Mouse (Mus musculus) limb, embryonic 11.5 days (tissue): ENCODE data around the gene Asxl1. TPM values are rescaled to one million over a fixed set of nuclear protein-coding genes. Genes with fewer than 3 reads are reported as not detected.

ENCODE experiments used
- ATAC-seq: fragments of 200-750 bp; cut with Nextera tagmentation; 2 replicates; pipeline ENCODE4 v1.8.0; 2017; ENCODE audit warnings: low read depth; ENCODE audit not compliant: insufficient number of reproducible peaks, low FRiP score, low TSS enrichment
- DNase-seq: peaks from one replicate; pipeline ENCODE4 v3.0.0-alpha.2; 2015; ENCODE audit warnings: low spot score
- H3K27ac ChIP-seq: fragments of 300-500 bp; sonication (generic); replicated peaks from 2 replicates; pipeline ENCODE4 v1.5.1; 2014; ENCODE audit warnings: low read depth, mild to moderate bottlenecking, low read length
- H3K27me3 ChIP-seq: fragments of 300-500 bp; sonication (generic); 2 replicates; pipeline ENCODE4 v1.6.1; 2014; ENCODE audit warnings: mild to moderate bottlenecking, low read length, mixed read lengths; ENCODE audit not compliant: control insufficient read depth, insufficient read depth
- H3K36me3 ChIP-seq: fragments of 300-500 bp; sonication (generic); 2 replicates; pipeline ENCODE4 v1.6.1; 2014; ENCODE audit warnings: mild to moderate bottlenecking, low read length, moderate library complexity, mixed read lengths; ENCODE audit not compliant: control insufficient read depth, insufficient read depth
- H3K4me1 ChIP-seq: fragments of 300-500 bp; sonication (generic); 2 replicates; pipeline ENCODE4 v1.6.1; 2014; ENCODE audit warnings: low read length, mixed read lengths; ENCODE audit not compliant: control insufficient read depth, insufficient read depth
- H3K4me2 ChIP-seq: fragments of 300-500 bp; sonication (generic); 2 replicates; pipeline ENCODE4 v1.6.1; 2014; ENCODE audit warnings: low read depth, mild to moderate bottlenecking, moderate library complexity; ENCODE audit not compliant: severe bottlenecking
- H3K4me3 ChIP-seq: fragments of 300-500 bp; sonication (generic); 2 replicates; pipeline ENCODE4 v1.5.1; 2014; ENCODE audit warnings: low read depth, low read length
- H3K9ac ChIP-seq: fragments of 300-500 bp; sonication (generic); 2 replicates; pipeline ENCODE4 v1.6.1; 2014; ENCODE audit warnings: mild to moderate bottlenecking, low read length
- H3K9me3 ChIP-seq: fragments of 300-500 bp; sonication (generic); 2 replicates; pipeline ENCODE4 v1.6.1; 2016; ENCODE audit warnings: low read length; ENCODE audit not compliant: control insufficient read depth
- WGBS: fragments of 180-500 bp; shearing (Covaris S2); extraction: QIAGEN DNeasy Blood & Tissue Kit; methylation state at CpG from one replicate; pipeline ENCODE4 v1.1.7; 2014; 5-methylcytosine and 5-hydroxymethylcytosine counted together
- polyA plus RNA-seq: library from polyadenylated mRNA; unstranded; fragments of >200 nt; fragmentation: Nextera tagmentation; extraction: Ambion mirVana; gene quantifications from 2 replicates; pipeline ENCODE4 v1.2.1, GENCODE M21; 2014

The Asxl1 gene
- polyA plus RNA-seq, 1 experiment from 2014 or later, result 24.0 TPM

DNA sequence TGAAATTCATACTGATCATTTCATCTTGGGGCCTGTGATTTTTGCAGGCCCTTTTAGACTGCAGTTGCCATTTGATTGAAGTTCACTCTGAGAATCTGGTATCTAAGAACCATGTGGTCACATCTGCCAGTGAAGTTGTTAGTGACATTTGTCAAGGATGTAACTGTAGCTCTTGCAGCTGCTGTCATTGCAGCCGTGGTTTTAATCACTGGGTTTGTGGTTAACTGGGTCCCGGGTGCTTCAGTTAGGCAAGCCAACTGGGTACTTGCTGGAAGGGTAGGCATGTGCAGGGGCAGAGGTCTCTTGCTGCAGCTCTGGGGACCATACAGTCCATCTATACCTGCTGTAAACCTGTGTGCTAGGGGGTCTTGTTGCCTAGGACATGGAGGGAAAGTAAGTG is 9.5 kb upstream of the Asxl1 start:
- Histone ChIP-seq H3K9ac (no peak overlapping the region), H3K36me3 (no peaks in the 10 kb centered on the region), H3K4me1 (no peaks in the 10 kb centered on the region), H3K27ac (no peak overlapping the region), H3K27me3 (no peaks in the 10 kb centered on the region), H3K4me2 (no peak overlapping the region), H3K9me3 (no peaks in the 10 kb centered on the region), H3K4me3 (no peak overlapping the region)
- DNase-seq, result no peak
- no peak for ATAC-seq
- WGBS, result 46% methylated on average over 2 of the region's 2 CpGs

DNA sequence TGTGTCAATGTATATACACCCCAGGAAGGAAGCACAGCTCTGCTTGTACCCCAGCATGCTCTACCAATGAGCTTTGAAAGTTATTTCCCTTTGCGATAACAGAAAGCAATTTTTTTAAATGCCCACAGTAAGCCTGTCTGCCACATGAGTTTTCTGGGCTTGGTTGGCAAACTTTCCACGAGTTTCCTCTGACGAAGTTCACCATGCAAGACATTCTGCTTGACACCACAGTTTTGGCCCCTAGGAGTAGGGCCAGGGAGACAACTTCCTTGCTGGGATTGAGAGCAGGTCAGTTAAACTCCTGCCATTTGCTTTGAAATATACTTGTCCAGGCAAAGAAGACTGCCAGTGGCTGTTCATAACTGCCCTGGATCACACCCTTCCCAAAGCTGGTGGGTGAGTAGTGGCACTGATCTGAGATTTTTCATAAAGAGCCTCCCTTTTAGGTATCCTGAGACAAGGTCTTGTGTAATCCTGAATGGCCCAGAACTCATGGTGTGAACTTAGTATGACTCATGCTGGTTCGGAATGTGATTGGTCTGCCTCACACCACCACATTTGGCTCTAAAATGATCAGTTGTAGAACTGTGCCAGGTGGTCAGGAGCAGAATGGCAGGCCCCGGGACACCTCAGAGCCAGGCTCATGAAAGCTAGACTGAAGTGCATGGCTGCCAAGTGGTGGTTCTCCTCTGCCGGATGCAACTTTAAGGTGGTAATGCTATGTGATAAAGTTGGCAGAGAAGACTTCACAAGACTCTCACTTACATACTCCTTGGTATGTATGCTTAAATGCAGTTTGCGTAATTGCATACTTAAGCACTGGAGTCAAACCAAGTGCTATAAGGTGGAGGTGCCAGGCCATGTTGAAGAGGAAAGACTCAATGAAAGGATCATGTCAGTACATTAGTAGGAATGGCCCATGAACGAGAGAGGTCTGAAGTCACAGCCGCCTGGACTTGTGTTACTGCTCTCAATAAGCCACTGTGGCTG is 7.0 kb upstream of the Asxl1 start:
- no peak overlapping the region for H3K4me2 ChIP-seq
- DNase-seq, result no peak
- no peak overlapping the region for H3K27ac ChIP-seq
- H3K4me1 ChIP-seq, result no peaks in the 10 kb centered on the region
- H3K36me3 ChIP-seq, result no peaks in the 10 kb centered on the region; the same call in 1 of the 2 replicates
- H3K4me3 ChIP-seq, result no peak overlapping the region
- no peaks in the 10 kb centered on the region for H3K9me3 ChIP-seq
- no peaks in the 10 kb centered on the region for H3K27me3 ChIP-seq
- ATAC-seq, result no peak
- no peak overlapping the region for H3K9ac ChIP-seq
- 90% methylated on average over 9 of the region's 9 CpGs for WGBS

DNA sequence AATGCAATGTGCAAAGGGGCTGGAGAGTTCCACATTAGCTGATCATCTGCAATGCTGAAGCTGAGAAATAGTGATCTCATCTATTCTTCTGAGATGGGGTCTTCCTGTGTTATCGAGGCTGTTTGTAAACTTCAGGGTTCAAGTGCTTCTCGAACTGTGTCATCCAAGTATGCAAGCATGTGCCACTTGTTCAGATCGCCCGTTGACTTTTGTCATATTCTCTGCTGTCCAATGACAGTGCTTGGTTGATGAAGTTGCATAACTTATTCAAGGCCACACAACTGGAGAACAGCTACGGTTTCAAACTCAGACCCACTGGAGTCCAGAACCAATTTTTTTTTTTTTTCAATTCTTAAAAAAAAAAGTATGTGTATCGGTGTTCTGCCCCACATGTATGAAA is 3.5 kb upstream of the Asxl1 start:
- DNase-seq (no peak), ATAC-seq (no peak)
- no peaks in the 10 kb centered on the region for H3K27me3 ChIP-seq
- no peaks in the 10 kb centered on the region for H3K9me3 ChIP-seq
- no peaks in the 10 kb centered on the region; the same call in 1 of the 2 replicates for H3K4me1 ChIP-seq
- H3K4me3 ChIP-seq, result no peak overlapping the region
- H3K36me3 ChIP-seq, result no peaks in the 10 kb centered on the region; the same call in 1 of the 2 replicates
- no peak overlapping the region for H3K27ac ChIP-seq
- 95% methylated on average over 6 of the region's 6 CpGs for WGBS
- no peak overlapping the region for H3K9ac ChIP-seq
- no peak overlapping the region for H3K4me2 ChIP-seq

DNA sequence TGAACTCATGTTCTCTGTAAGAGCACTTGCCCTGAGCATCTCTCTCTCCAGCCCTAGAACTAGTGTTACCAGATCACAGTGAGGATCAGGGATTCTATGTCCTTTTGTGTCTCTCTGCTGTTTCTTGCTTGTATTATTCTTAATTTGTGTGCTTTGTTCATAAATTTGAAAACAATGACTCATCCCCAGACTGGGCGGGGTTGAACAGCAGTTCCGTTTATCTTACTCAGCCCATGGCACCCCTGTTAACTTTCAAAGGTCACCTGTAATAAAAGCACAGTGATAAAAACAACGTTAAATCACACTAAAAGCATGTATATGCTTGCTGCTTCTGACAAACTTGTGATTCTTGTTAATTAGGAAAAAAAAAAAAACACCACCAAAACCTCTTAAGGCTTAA is 3.0 kb upstream of the Asxl1 start:
- H3K27ac ChIP-seq, result no peak overlapping the region
- no peaks in the 10 kb centered on the region; the same call in 1 of the 2 replicates for H3K36me3 ChIP-seq
- H3K4me3 ChIP-seq, result no peak overlapping the region
- DNase-seq (no peak), ATAC-seq (no peak)
- H3K4me2 ChIP-seq, result no peak overlapping the region
- no peaks in the 10 kb centered on the region for H3K27me3 ChIP-seq
- WGBS, result 72% methylated on average over 3 of the region's 3 CpGs
- H3K4me1 ChIP-seq, result no peaks in the 10 kb centered on the region; the same call in 1 of the 2 replicates
- no peaks in the 10 kb centered on the region for H3K9me3 ChIP-seq
- H3K9ac ChIP-seq, result no peak overlapping the region

GRCm38 (mm10) chr2:153343191-153343590 is 2.4 kb upstream of the Asxl1 start:
- Histone ChIP-seq H3K4me1 (peaks cover 3% of the 10 kb centered on the region; the same call in 1 of the 2 replicates), H3K9ac (no peak overlapping the region), H3K27me3 (no peaks in the 10 kb centered on the region), H3K36me3 (no peaks in the 10 kb centered on the region; the same call in 1 of the 2 replicates), H3K4me3 (no peak overlapping the region), H3K27ac (no peak overlapping the region), H3K4me2 (no peak overlapping the region), H3K9me3 (no peaks in the 10 kb centered on the region)
- ATAC-seq (no peak), DNase-seq (no peak)

GRCm38 (mm10) chr2:153345071-153345453 is 567 bp upstream of the Asxl1 start:
- no peak for ATAC-seq
- H3K36me3 ChIP-seq, result no peaks in the 10 kb centered on the region; the same call in 1 of the 2 replicates
- peaks cover 9% of the 10 kb centered on the region for H3K4me1 ChIP-seq
- H3K4me3 ChIP-seq, result peak overlapping the region; percentile 85
- no peaks in the 10 kb centered on the region for H3K9me3 ChIP-seq
- H3K27me3 ChIP-seq, result no peaks in the 10 kb centered on the region
- DNase-seq, result no peak
- H3K9ac ChIP-seq, result peak overlapping the region; percentile 71
- peak overlapping the region; percentile 63 for H3K4me2 ChIP-seq
- whole genome bisulfite sequencing, result 9% methylated on average over 11 of the region's 11 CpGs
- H3K27ac ChIP-seq, result no peak overlapping the region

DNA sequence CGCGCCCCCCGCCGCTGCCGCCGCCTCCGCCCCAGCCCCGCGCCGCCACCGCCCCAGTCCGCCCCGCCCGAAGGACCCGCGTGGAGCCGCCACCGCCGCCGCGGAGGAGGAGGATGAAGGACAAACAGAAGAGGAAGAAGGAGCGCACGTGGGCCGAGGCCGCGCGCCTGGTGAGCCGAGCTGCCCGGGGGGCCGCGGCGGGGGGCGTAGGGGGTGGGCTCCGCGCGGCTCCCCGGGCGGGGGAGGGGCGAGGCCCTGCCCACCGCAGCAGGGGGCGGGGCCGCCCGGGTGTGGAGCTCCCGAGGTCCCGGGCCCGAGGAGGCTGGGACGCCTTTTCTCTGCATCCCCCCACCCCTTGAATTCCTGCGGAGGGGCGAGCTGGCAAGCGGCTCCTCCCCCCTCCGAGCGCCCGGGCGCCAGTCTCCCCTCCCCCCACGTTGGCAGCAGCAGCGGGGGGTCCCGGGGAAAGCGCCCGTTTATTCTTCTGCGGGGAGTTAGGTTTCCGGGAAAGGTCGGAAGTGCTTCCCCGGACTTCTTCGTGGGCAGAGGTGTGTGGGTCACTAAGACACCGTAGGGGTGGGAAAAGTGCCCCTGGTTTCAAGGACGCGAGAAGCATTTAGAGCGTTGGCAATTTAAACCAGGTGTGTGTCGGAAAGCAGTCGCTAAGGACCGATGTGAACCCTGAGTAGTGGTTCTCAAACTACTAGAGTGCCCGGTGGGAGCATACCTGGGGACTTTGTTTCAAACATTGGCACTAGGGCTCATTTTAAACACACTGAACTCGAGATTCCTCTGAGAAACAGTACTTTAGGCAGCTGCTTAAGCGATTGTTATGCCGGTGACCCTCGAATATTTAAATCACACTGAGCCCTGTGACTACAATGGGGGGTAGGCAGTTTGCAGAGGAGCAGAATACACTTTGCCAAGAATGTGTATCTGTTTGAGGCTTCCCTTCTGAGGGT is 873 bp downstream of the Asxl1 start:
- peaks cover 18% of the 10 kb centered on the region for H3K4me1 ChIP-seq
- WGBS, result 2% methylated on average over 45 of the region's 76 CpGs

DNA sequence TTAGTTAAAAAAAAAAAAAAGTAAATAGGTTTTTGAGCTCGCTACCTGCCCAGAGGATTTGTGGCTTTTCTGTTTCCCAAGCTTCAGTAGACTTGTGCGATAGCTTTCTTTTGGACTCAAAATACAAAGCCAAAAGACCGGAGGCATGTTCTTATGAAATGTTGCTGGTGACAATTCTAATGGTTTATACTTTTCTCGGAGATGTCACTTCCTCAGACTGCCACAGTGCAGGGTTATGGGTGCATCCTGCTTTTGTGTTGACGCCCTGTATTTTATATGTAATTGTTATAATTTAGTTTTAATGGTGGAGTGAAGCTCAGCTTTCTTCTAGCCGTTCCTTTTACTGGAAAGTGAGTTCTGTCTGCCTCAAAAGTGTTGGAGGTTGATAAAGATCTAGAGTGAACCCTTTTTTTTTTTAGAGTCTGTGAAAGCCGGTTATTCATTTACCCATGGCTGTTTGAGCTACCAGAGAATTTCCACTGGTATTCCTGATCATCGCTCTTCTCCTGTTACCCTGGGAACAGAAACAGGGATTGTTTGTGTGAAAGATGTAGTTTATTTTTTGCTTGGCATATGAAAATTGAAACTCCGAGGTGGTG is 1.7 kb downstream of the Asxl1 start:
- Histone ChIP-seq H3K4me1 (peaks cover 18% of the 10 kb centered on the region), H3K27me3 (no peaks in the 10 kb centered on the region), H3K9ac (peak overlapping the region; percentile 97), H3K9me3 (no peaks in the 10 kb centered on the region), H3K27ac (peak overlapping the region; percentile 99; the same call in 1 of the 2 replicates), H3K4me3 (peak overlapping the region; percentile 85), H3K36me3 (no peaks in the 10 kb centered on the region), H3K4me2 (peak overlapping the region; percentile 74)
- ATAC-seq, result no peak
- WGBS, result 16% methylated on average over 9 of the region's 9 CpGs
- DNase-seq, result no peak

More for the DNA sequence above, 873 bp downstream of the Asxl1 start:
- peak overlapping the region; percentile 99 for H3K27ac ChIP-seq
- ATAC-seq (peak; percentile 51), DNase-seq (peak; percentile 87)
- no peaks in the 10 kb centered on the region; the same call in 1 of the 2 replicates for H3K36me3 ChIP-seq
- H3K4me3 ChIP-seq, result peak overlapping the region; percentile 85
- H3K4me2 ChIP-seq, result peak overlapping the region; percentile 74
- peak overlapping the region; percentile 97 for H3K9ac ChIP-seq
- no peaks in the 10 kb centered on the region for H3K9me3 ChIP-seq
- H3K27me3 ChIP-seq, result no peaks in the 10 kb centered on the region
